Mouse (Mus musculus) MEL (cell line): ENCODE results near the gene Cpd. TPM values are rescaled to one million over a fixed set of nuclear protein-coding genes. Genes with fewer than 3 reads are reported as not detected.

ENCODE experiments used
- DNase-seq: peaks from one replicate; pipeline ENCODE4 v3.0.0; 2011; ENCODE audit warnings: low read depth, low spot score
- H3K27ac ChIP-seq: 2 replicates; pipeline ENCODE4 v1.5.1; 2012; ENCODE audit warnings: low read depth, mild to moderate bottlenecking, control low read depth, low read length, moderate library complexity; ENCODE audit not compliant: control insufficient read depth
- H3K27me3 ChIP-seq, 2 experiments: fragments of 150-350 bp in 1 of 2; sonication (generic) in 1 of 2; 2 replicates each; pipeline ENCODE4 v1.6.1; 2012; ENCODE audit warnings: low read length in 2 of 2, mild to moderate bottlenecking in 2 of 2, improper control_type of control experiment in 1 of 2, moderate library complexity in 1 of 2; ENCODE audit not compliant: insufficient read depth in 2 of 2, control insufficient read depth in 1 of 2
- H3K36me3 ChIP-seq, 2 experiments: 2 replicates each; pipeline ENCODE4 v1.6.1; 2012 to 2014; ENCODE audit warnings: low read length in 2 of 2, improper control_type of control experiment in 1 of 2, inconsistent platforms in 1 of 2, mild to moderate bottlenecking in 1 of 2; ENCODE audit not compliant: insufficient read depth in 2 of 2, control insufficient read depth in 1 of 2
- H3K4me1 ChIP-seq, 2 experiments: fragments of 150-350 bp in 1 of 2; sonication (generic) in 1 of 2; 2 replicates each; pipeline ENCODE4 v1.6.1; 2012; ENCODE audit warnings: low read length in 2 of 2, improper control_type of control experiment in 1 of 2, mild to moderate bottlenecking in 1 of 2; ENCODE audit not compliant: insufficient read depth in 2 of 2, control insufficient read depth in 1 of 2
- H3K4me3 ChIP-seq, 2 experiments: fragments of 150-350 bp in 1 of 2; sonication (generic) in 1 of 2; 2 replicates each; pipeline ENCODE4 v1.5.1; 2012; ENCODE audit warnings: low read depth in 2 of 2, low read length in 2 of 2, mild to moderate bottlenecking in 2 of 2, moderate library complexity in 2 of 2, control low read depth in 1 of 2, improper control_type of control experiment in 1 of 2; ENCODE audit not compliant: control insufficient read depth in 1 of 2, insufficient read depth in 1 of 2
- H3K79me2 ChIP-seq: 2 replicates; pipeline ENCODE4 v1.6.1; 2012; ENCODE audit warnings: mild to moderate bottlenecking, low read length, moderate library complexity; ENCODE audit not compliant: control insufficient read depth, poor library complexity, insufficient read depth
- H3K9ac ChIP-seq: 2 replicates; pipeline ENCODE4 v1.6.1; 2012; ENCODE audit warnings: low read depth, mild to moderate bottlenecking, control low read depth, low read length, moderate library complexity; ENCODE audit not compliant: control insufficient read depth, poor library complexity, severe bottlenecking
- H3K9me3 ChIP-seq: fragments of 150-350 bp; sonication (generic); replicated peaks from 2 replicates; pipeline ENCODE4 v1.6.1; 2012; ENCODE audit warnings: mild to moderate bottlenecking, low read length, improper control_type of control experiment, moderate library complexity; ENCODE audit not compliant: insufficient read depth
- BHLHE40 ChIP-seq: IDR thresholded peaks from 2 replicates; pipeline ENCODE4 v1.6.1; 2012; ENCODE audit warnings: low read depth, mild to moderate bottlenecking, inconsistent platforms, low read length, improper control_type of control experiment, borderline replicate concordance
- CHD1 ChIP-seq: IDR thresholded peaks from 2 replicates; pipeline ENCODE4 v1.6.1; 2012; ENCODE audit warnings: low read depth, mild to moderate bottlenecking, inconsistent platforms, low read length, improper control_type of control experiment
- E2F4 ChIP-seq: IDR thresholded peaks from 2 replicates; pipeline ENCODE4 v1.6.1; 2011; ENCODE audit warnings: low read depth, low read length, improper control_type of control experiment, borderline replicate concordance
- GABPA ChIP-seq: IDR thresholded peaks from 2 replicates; pipeline ENCODE4 v1.6.1; 2012; ENCODE audit warnings: low read depth, mild to moderate bottlenecking, inconsistent platforms, low read length, improper control_type of control experiment, moderate library complexity
- GATA1 ChIP-seq: IDR thresholded peaks from 2 replicates; pipeline ENCODE4 v1.6.1; 2011; ENCODE audit warnings: low read depth, low read length, improper control_type of control experiment
- JUND ChIP-seq: IDR thresholded peaks from 2 replicates; pipeline ENCODE4 v1.6.1; 2011; ENCODE audit warnings: low read depth, mild to moderate bottlenecking, improper control_type of control experiment, low read length
- KAT2A ChIP-seq: conservative IDR thresholded peaks from 2 replicates; pipeline ENCODE4 v1.6.1; 2012; ENCODE audit warnings: low read depth, low read length, improper control_type of control experiment, inconsistent platforms
- MAFK ChIP-seq: IDR thresholded peaks from 2 replicates; pipeline ENCODE4 v1.6.1; 2011; ENCODE audit warnings: low read depth, mild to moderate bottlenecking, low read length, improper control_type of control experiment, borderline replicate concordance
- MXI1 ChIP-seq: IDR thresholded peaks from 2 replicates; pipeline ENCODE4 v1.6.1; 2011; ENCODE audit warnings: mild to moderate bottlenecking, low read depth, low read length, improper control_type of control experiment
- MYB ChIP-seq: IDR thresholded peaks from 2 replicates; pipeline ENCODE4 v1.6.1; 2011; ENCODE audit warnings: mild to moderate bottlenecking, low read depth, low read length, improper control_type of control experiment
- NELFE ChIP-seq: IDR thresholded peaks from 2 replicates; pipeline ENCODE4 v1.6.1; 2011; ENCODE audit warnings: low read depth, low read length, improper control_type of control experiment
- NRF1 ChIP-seq: IDR thresholded peaks from 2 replicates; pipeline ENCODE4 v1.6.1; 2014; ENCODE audit warnings: low read depth, mild to moderate bottlenecking, inconsistent platforms, low read length, improper control_type of control experiment, moderate library complexity; ENCODE audit not compliant: poor library complexity, insufficient read depth, severe bottlenecking
- POLR2A ChIP-seq, 2 experiments: IDR thresholded peaks; 2 replicates each; pipeline ENCODE4 v1.6.1; 2011 to 2012; ENCODE audit warnings: low read length in 2 of 2, mild to moderate bottlenecking in 2 of 2, control low read depth in 1 of 2, improper control_type of control experiment in 1 of 2, low read depth in 1 of 2, moderate library complexity in 1 of 2; ENCODE audit not compliant: control insufficient read depth in 1 of 2, insufficient read depth in 1 of 2, poor library complexity in 1 of 2
- POLR2AphosphoS5 ChIP-seq: IDR thresholded peaks from 2 replicates; pipeline ENCODE4 v1.6.1; 2012; ENCODE audit warnings: low read depth, borderline replicate concordance, mild to moderate bottlenecking, inconsistent platforms, low read length, moderate library complexity, mixed read lengths
- RCOR1 ChIP-seq: IDR thresholded peaks from 2 replicates; pipeline ENCODE4 v1.6.1; 2012; ENCODE audit warnings: low read depth, mild to moderate bottlenecking, inconsistent platforms, low read length, improper control_type of control experiment
- SIN3A ChIP-seq: IDR thresholded peaks from 2 replicates; pipeline ENCODE4 v1.6.1; 2012; ENCODE audit warnings: low read length, improper control_type of control experiment, inconsistent platforms
- SMC3 ChIP-seq: IDR thresholded peaks from 2 replicates; pipeline ENCODE4 v1.6.1; 2011; ENCODE audit warnings: low read depth, low read length, improper control_type of control experiment
- TAL1 ChIP-seq: IDR thresholded peaks from 2 replicates; pipeline ENCODE4 v1.6.1; 2012; ENCODE audit warnings: mild to moderate bottlenecking, inconsistent platforms, low read length, moderate library complexity, mixed read lengths
- TBP ChIP-seq: IDR thresholded peaks from 2 replicates; pipeline ENCODE4 v1.8.0; 2011; ENCODE audit warnings: low read depth, low read length, improper control_type of control experiment
- USF2 ChIP-seq, 2 experiments: IDR thresholded peaks; 2 replicates each; pipeline ENCODE4 v1.6.1; 2011 to 2012; ENCODE audit warnings: improper control_type of control experiment in 2 of 2, low read length in 2 of 2, borderline replicate concordance in 1 of 2, inconsistent platforms in 1 of 2, low read depth in 1 of 2, mild to moderate bottlenecking in 1 of 2; ENCODE audit not compliant: insufficient read depth in 1 of 2
- ZC3H11A ChIP-seq: IDR thresholded peaks from 2 replicates; pipeline ENCODE4 v1.6.1; 2012; ENCODE audit warnings: low read depth, mild to moderate bottlenecking, inconsistent platforms, low read length, improper control_type of control experiment
- ZKSCAN1 ChIP-seq: IDR thresholded peaks from 2 replicates; pipeline ENCODE4 v1.6.1; 2012; ENCODE audit warnings: low read depth, mild to moderate bottlenecking, inconsistent platforms, low read length, improper control_type of control experiment, moderate library complexity
- ZNF384 ChIP-seq: IDR thresholded peaks from 2 replicates; pipeline ENCODE4 v1.6.1; 2012; ENCODE audit warnings: low read depth, mild to moderate bottlenecking, inconsistent platforms, low read length, improper control_type of control experiment
- polyA plus RNA-seq, 2 experiments: library from polyadenylated mRNA; stranded (reverse) in 1 of 2; unstranded in 1 of 2; fragments of >175 nt in 1 of 2; fragments of >200 nt in 1 of 2; gene quantifications; 2 replicates each; pipeline versions ENCODE4 v1.2.1 to v1.2.4; 2012; ENCODE audit warnings: low replicate concordance in 2 of 2, low read depth in 1 of 2; ENCODE audit not compliant: insufficient read length in 2 of 2, insufficient read depth in 1 of 2, missing spikeins in 1 of 2
- total RNA-seq: library from RNA; depleted of rRNA; stranded (reverse); fragments of 300-350 nt; gene quantifications from 2 replicates; pipeline ENCODE4 v1.2.3, GENCODE M21; 2012

Gene Cpd
- total and polyA plus RNA-seq, 3 experiments: 7.5 to 14.6 TPM; not detected in 1

- no peak overlapping the region for H3K27ac ChIP-seq
- H3K36me3 ChIP-seq: no peaks in the 10 kb centered on the region
- H3K79me2 ChIP-seq: no peaks in the 10 kb centered on the region
- no peaks in the 10 kb centered on the region for H3K9me3 ChIP-seq
- TF ChIP-seq ZNF384 (no peak), NRF1 (no peak), SIN3A (no peak), GATA1 (no peak), ZKSCAN1 (no peak), MXI1 (no peak)
- TF ChIP-seq, all 39 proteins: peak for 0
- no peak for DNase-seq
- no peak overlapping the region for H3K4me3 ChIP-seq
- no peaks in the 10 kb centered on the region for H3K27me3 ChIP-seq
- no peak overlapping the region for H3K9ac ChIP-seq
- H3K4me1 ChIP-seq: no peaks in the 10 kb centered on the region
Measured at GRCm38 (mm10) chr11:76797236-76797635, 49.6 kb downstream of the Cpd start.

DNA sequence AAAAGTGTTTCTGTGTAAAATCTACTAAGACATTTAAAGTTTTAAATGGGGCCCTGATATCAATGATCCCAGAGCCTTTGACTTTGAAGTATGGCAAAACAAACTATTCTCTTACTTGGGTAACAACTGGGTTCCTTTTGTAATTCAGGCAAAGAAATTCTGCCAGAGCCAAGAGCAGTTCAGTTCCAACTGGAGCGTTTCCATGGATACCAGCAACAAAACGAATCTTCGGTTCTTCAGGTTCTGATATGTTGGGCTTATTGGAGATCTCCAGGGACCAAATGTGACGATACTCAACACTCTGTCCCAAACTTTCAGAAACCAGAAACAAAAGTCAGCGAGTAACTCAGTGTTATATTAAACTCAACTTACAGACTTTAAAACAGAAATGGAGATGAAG is 51.5 kb downstream of the Cpd start:
- Histone ChIP-seq H3K9me3 (no peaks in the 10 kb centered on the region), H3K36me3 (no peaks in the 10 kb centered on the region), H3K27ac (no peak overlapping the region), H3K4me1 (no peaks in the 10 kb centered on the region), H3K79me2 (no peaks in the 10 kb centered on the region), H3K4me3 (no peak overlapping the region), H3K9ac (no peak overlapping the region), H3K27me3 (no peaks in the 10 kb centered on the region)
- no peak for DNase-seq
- TF ChIP-seq USF2 (IDR thresholded peaks at IDR 0.05; ENCODE audit: borderline replicate concordance in 1 of 2, insufficient read depth in 1 of 2, low read depth in 1 of 2, low read length in 2 of 2) (no peak), MAFK (no peak), E2F4 (no peak), MXI1 (no peak), POLR2A (IDR thresholded peaks at IDR 0.05; ENCODE audit: control insufficient read depth in 1 of 2, insufficient read depth in 1 of 2, low read depth in 1 of 2, low read length in 2 of 2, poor library complexity in 1 of 2) (no peak), BHLHE40 (no peak), ZKSCAN1 (no peak), SMC3 (no peak), JUND (no peak), KAT2A (no peak), MYB (no peak), ZC3H11A (no peak), GABPA (no peak), RCOR1 (no peak), CHD1 (no peak), TAL1 (no peak), NRF1 (no peak), TBP (no peak), NELFE (no peak), POLR2AphosphoS5 (no peak)
- TF ChIP-seq, all 39 proteins: peak for 0
